Mouse (Mus musculus): ENCODE results near the gene Nipsnap1. TPM values are rescaled to one million over a fixed set of nuclear protein-coding genes. Genes with fewer than 3 reads are reported as not detected.

Gene Nipsnap1
- polyA plus RNA-seq, 1 experiment from 2014 or later: 132 TPM

- Histone ChIP-seq H3K27ac (replicated peaks; ENCODE audit: low read depth, low read length) (no peak overlapping the region), H3K4me3 (replicated peaks; ENCODE audit: low read depth, low read length) (no peak overlapping the region), H3K4me2 (ENCODE audit: low read length) (no peak overlapping the region), H3K9ac (replicated peaks; ENCODE audit: low read length) (no peak overlapping the region), H3K4me1 (ENCODE audit: control insufficient read depth, insufficient read depth, low read length) (no peaks in the 10 kb centered on the region), H3K9me3 (ENCODE audit: control insufficient read depth, low read length) (no peaks in the 10 kb centered on the region), H3K36me3 (ENCODE audit: control insufficient read depth, insufficient read depth, low read length) (peaks cover 68% of the 10 kb centered on the region), H3K27me3 (ENCODE audit: control insufficient read depth, insufficient read depth, low read length) (no peaks in the 10 kb centered on the region)
- ATAC-seq (ENCODE audit: low FRiP score, low TSS enrichment) (no peak), DNase-seq (no peak)
- WGBS: 97% methylated on average over 3 of the region's 3 CpGs
These were observed 13.2 kb downstream of the Nipsnap1 start for GRCm38 (mm10) chr11:4886987-4887386.

DNA sequence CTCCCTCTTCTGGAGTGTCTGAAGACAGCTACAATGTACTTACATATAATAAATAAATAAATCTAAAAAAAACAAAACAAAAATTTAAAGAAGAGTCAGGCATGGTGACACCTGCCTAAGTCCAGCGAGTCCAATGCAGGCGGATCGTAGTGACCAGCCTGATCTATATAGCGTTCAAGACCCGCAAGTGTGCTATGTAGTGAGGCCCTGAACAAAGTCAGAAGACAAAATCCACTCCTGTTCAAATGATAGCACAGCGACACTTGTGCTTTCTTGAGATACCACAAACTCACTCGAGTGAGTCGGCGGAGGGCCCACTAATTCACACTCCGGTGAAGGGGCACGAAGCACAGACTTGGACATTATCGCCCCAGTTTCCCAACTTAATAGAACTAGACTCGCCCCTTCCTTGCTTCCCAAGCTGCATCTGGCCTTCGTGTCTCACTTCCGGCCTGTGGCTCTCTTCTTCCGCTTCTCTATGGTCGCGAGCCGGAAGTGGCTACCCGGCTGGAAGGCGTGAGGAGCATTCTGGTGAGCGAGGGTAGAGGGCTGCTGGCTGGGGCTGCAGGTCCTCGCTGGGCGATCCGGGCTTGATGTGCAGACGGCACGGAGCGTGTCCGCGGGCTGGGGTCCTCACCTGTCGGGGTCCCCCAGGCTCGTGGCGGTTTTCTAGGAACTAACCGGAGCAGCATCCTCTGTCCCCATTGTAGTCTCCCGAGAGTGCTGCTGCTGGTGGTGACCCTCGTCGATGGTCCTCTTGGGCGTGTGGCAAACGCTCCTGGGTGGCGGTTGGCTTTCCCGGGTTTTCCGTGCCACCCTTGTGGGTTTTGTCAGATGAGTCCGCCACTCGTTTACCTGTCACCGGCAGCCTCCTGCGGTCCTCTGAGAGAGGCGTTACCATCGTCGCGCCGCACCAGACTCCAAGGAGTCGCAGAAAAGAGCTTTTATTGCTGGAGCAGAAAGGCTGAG is 21.4 kb downstream of the Nipsnap1 start, which contains the start of gene Thoc5:
Thoc5 (plus strand) TSS at position 473 of the 969 bp plus-strand sequence.
- H3K27ac ChIP-seq (replicated peaks; ENCODE audit: low read depth, low read length): peak within 1 kb of the TSS; percentile 86
- ATAC-seq (ENCODE audit: low FRiP score, low TSS enrichment) (peak; percentile 90), DNase-seq (peak; percentile 92)
- H3K4me2 ChIP-seq (ENCODE audit: low read length): peak within 1 kb of the TSS; percentile 74
- no peaks in the 10 kb centered on the region for H3K9me3 ChIP-seq (ENCODE audit: control insufficient read depth, low read length)
- H3K36me3 ChIP-seq (ENCODE audit: control insufficient read depth, insufficient read depth, low read length): peaks cover 44% of the 10 kb centered on the region
- 2% methylated on average over 52 of the region's 52 CpGs for WGBS
- H3K9ac ChIP-seq (replicated peaks; ENCODE audit: low read length): peak within 1 kb of the TSS; percentile 74
- peaks cover 6% of the 10 kb centered on the region for H3K4me1 ChIP-seq (ENCODE audit: control insufficient read depth, insufficient read depth, low read length)
- H3K4me3 ChIP-seq (replicated peaks; ENCODE audit: low read depth, low read length): peak within 1 kb of the TSS; percentile 70
- no peaks in the 10 kb centered on the region for H3K27me3 ChIP-seq (ENCODE audit: control insufficient read depth, insufficient read depth, low read length)

GRCm38 (mm10) chr11:4900437-4900836 is 26.7 kb downstream of the Nipsnap1 start:
- no peak overlapping the region for H3K9ac ChIP-seq (replicated peaks; ENCODE audit: low read length)
- no peak overlapping the region for H3K4me3 ChIP-seq (replicated peaks; ENCODE audit: low read depth, low read length)
- DNase-seq (peak; percentile 36), ATAC-seq (ENCODE audit: low FRiP score, low TSS enrichment) (no peak)
- peaks cover 50% of the 10 kb centered on the region for H3K36me3 ChIP-seq (ENCODE audit: control insufficient read depth, insufficient read depth, low read length)
- no peak overlapping the region for H3K27ac ChIP-seq (replicated peaks; ENCODE audit: low read depth, low read length)
- no peaks in the 10 kb centered on the region for H3K9me3 ChIP-seq (ENCODE audit: control insufficient read depth, low read length)
- H3K4me1 ChIP-seq (ENCODE audit: control insufficient read depth, insufficient read depth, low read length): peaks cover 6% of the 10 kb centered on the region
- 73% methylated on average over 5 of the region's 5 CpGs for WGBS
- H3K4me2 ChIP-seq (ENCODE audit: low read length): no peak overlapping the region
- H3K27me3 ChIP-seq (ENCODE audit: control insufficient read depth, insufficient read depth, low read length): no peaks in the 10 kb centered on the region

GRCm38 (mm10) chr11:4901956-4902355 is 28.2 kb downstream of the Nipsnap1 start:
- H3K4me3 ChIP-seq (replicated peaks; ENCODE audit: low read depth, low read length): no peak overlapping the region
- ATAC-seq (ENCODE audit: low FRiP score, low TSS enrichment) (no peak), DNase-seq (no peak)
- H3K27ac ChIP-seq (replicated peaks; ENCODE audit: low read depth, low read length): no peak overlapping the region
- no peaks in the 10 kb centered on the region for H3K4me1 ChIP-seq (ENCODE audit: control insufficient read depth, insufficient read depth, low read length)
- peaks cover 61% of the 10 kb centered on the region for H3K36me3 ChIP-seq (ENCODE audit: control insufficient read depth, insufficient read depth, low read length)
- no peak overlapping the region for H3K4me2 ChIP-seq (ENCODE audit: low read length)
- 88% methylated on average over 6 of the region's 6 CpGs for WGBS
- no peaks in the 10 kb centered on the region for H3K27me3 ChIP-seq (ENCODE audit: control insufficient read depth, insufficient read depth, low read length)
- H3K9me3 ChIP-seq (ENCODE audit: control insufficient read depth, low read length): no peaks in the 10 kb centered on the region
- H3K9ac ChIP-seq (replicated peaks; ENCODE audit: low read length): no peak overlapping the region

DNA sequence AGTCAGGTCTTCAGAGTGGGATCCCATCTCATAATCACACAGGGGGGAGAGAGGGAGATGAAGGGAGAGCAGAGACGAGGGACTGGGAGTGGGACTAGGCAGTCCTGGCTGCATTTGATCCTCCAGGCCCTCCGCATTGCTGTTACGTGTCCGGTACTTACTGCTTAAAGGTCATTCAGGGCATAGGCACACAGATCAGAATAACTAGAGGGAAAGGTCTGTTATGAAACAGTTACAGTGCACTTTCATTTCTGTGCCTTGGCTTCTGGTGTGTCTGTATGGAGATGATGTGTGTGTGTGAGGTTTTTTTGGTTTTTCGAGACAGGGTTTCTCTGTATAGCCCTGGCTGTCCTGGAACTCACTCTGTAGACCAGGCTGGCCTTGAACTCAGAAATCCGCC is 32.5 kb downstream of the Nipsnap1 start:
- H3K27ac ChIP-seq (replicated peaks; ENCODE audit: low read depth, low read length): no peak overlapping the region
- H3K4me2 ChIP-seq (ENCODE audit: low read length): no peak overlapping the region
- H3K9me3 ChIP-seq (ENCODE audit: control insufficient read depth, low read length): no peaks in the 10 kb centered on the region
- H3K4me3 ChIP-seq (replicated peaks; ENCODE audit: low read depth, low read length): no peak overlapping the region
- peaks cover 76% of the 10 kb centered on the region for H3K36me3 ChIP-seq (ENCODE audit: control insufficient read depth, insufficient read depth, low read length)
- no peaks in the 10 kb centered on the region for H3K27me3 ChIP-seq (ENCODE audit: control insufficient read depth, insufficient read depth, low read length)
- ATAC-seq (ENCODE audit: low FRiP score, low TSS enrichment): no peak
- no peak overlapping the region for H3K9ac ChIP-seq (replicated peaks; ENCODE audit: low read length)
- no peak for DNase-seq
- 95% methylated on average over 6 of the region's 6 CpGs for WGBS
- H3K4me1 ChIP-seq (ENCODE audit: control insufficient read depth, insufficient read depth, low read length): no peaks in the 10 kb centered on the region

- H3K4me1 ChIP-seq (ENCODE audit: control insufficient read depth, insufficient read depth, low read length): no peaks in the 10 kb centered on the region
- no peak overlapping the region for H3K9ac ChIP-seq (replicated peaks; ENCODE audit: low read length)
- H3K9me3 ChIP-seq (ENCODE audit: control insufficient read depth, low read length): no peaks in the 10 kb centered on the region
- H3K36me3 ChIP-seq (ENCODE audit: control insufficient read depth, insufficient read depth, low read length): peaks cover 93% of the 10 kb centered on the region
- no peak overlapping the region for H3K27ac ChIP-seq (replicated peaks; ENCODE audit: low read depth, low read length)
- ATAC-seq (ENCODE audit: low FRiP score, low TSS enrichment) (no peak), DNase-seq (peak; percentile 86)
- no peak overlapping the region for H3K4me3 ChIP-seq (replicated peaks; ENCODE audit: low read depth, low read length)
- no peaks in the 10 kb centered on the region for H3K27me3 ChIP-seq (ENCODE audit: control insufficient read depth, insufficient read depth, low read length)
- 44% methylated on average over 1 of the region's 1 CpGs for WGBS
- no peak overlapping the region for H3K4me2 ChIP-seq (ENCODE audit: low read length)
These were observed 42.3 kb downstream of the Nipsnap1 start for GRCm38 (mm10) chr11:4916068-4916467.

DNA sequence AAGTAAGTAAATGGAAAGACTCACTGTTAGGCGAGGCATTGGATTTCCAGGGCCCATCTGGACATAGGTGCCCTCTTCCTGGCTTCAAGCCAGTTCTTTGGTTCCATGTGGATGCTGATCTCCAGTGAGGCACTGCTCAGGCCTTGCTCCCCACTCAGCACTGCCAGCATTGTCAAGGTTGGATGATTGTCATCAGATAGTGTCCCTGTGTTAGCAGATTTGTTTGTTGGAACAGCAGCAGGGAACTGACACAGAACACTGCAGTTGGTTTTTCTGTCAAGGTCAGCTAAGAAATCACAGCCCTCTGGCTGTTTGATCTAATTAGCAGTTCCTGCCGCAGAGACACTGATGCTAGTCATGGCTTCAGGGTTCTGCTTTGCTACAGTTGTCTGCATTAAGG is 47.5 kb downstream of the Nipsnap1 start:
- H3K27ac ChIP-seq (replicated peaks; ENCODE audit: low read depth, low read length): no peak overlapping the region
- ATAC-seq (ENCODE audit: low FRiP score, low TSS enrichment) (no peak), DNase-seq (no peak)
- H3K4me2 ChIP-seq (ENCODE audit: low read length): no peak overlapping the region
- H3K9me3 ChIP-seq (ENCODE audit: control insufficient read depth, low read length): no peaks in the 10 kb centered on the region
- no peaks in the 10 kb centered on the region for H3K27me3 ChIP-seq (ENCODE audit: control insufficient read depth, insufficient read depth, low read length)
- no peak overlapping the region for H3K4me3 ChIP-seq (replicated peaks; ENCODE audit: low read depth, low read length)
- WGBS: 91% methylated on average over 2 of the region's 2 CpGs
- peaks cover 98% of the 10 kb centered on the region for H3K36me3 ChIP-seq (ENCODE audit: control insufficient read depth, insufficient read depth, low read length)
- no peaks in the 10 kb centered on the region for H3K4me1 ChIP-seq (ENCODE audit: control insufficient read depth, insufficient read depth, low read length)
- no peak overlapping the region for H3K9ac ChIP-seq (replicated peaks; ENCODE audit: low read length)

GRCm38 (mm10) chr11:4921751-4922150 is 48.0 kb downstream of the Nipsnap1 start:
- WGBS: 91% methylated on average over 7 of the region's 7 CpGs
- Histone ChIP-seq H3K36me3 (ENCODE audit: control insufficient read depth, insufficient read depth, low read length) (peaks cover 99% of the 10 kb centered on the region), H3K4me2 (ENCODE audit: low read length) (no peak overlapping the region), H3K9ac (replicated peaks; ENCODE audit: low read length) (no peak overlapping the region), H3K9me3 (ENCODE audit: control insufficient read depth, low read length) (no peaks in the 10 kb centered on the region), H3K27me3 (ENCODE audit: control insufficient read depth, insufficient read depth, low read length) (no peaks in the 10 kb centered on the region), H3K4me3 (replicated peaks; ENCODE audit: low read depth, low read length) (no peak overlapping the region), H3K4me1 (ENCODE audit: control insufficient read depth, insufficient read depth, low read length) (no peaks in the 10 kb centered on the region), H3K27ac (replicated peaks; ENCODE audit: low read depth, low read length) (no peak overlapping the region)
- ATAC-seq (ENCODE audit: low FRiP score, low TSS enrichment) (no peak), DNase-seq (no peak)

DNA sequence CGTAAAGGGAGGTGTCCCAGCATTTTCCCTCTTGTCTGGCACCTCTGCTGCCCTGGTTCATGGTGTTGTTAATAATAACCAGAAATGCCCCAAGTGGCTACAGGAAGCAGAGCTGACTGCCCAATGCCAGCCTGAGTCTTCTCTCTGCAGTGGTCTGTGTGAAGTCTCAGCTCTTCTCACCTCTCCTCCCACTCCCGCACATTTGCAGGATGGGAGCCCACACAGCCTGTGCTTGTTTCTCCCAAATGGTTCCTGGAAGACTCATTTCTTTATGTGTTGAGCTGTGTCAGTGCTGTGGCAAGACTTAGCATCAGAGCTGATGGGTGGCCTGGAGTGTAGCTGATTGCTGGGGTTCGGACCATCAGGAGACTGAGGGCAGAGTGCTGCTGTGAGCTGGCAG is 53.5 kb downstream of the Nipsnap1 start:
- ATAC-seq (ENCODE audit: low FRiP score, low TSS enrichment): no peak

More for the DNA sequence above, 53.5 kb downstream of the Nipsnap1 start:
- H3K9ac ChIP-seq (replicated peaks; ENCODE audit: low read length): no peak overlapping the region
- no peaks in the 10 kb centered on the region for H3K27me3 ChIP-seq (ENCODE audit: control insufficient read depth, insufficient read depth, low read length)
- H3K9me3 ChIP-seq (ENCODE audit: control insufficient read depth, low read length): no peaks in the 10 kb centered on the region
- no peak overlapping the region for H3K27ac ChIP-seq (replicated peaks; ENCODE audit: low read depth, low read length)
- DNase-seq: no peak
- peaks cover 90% of the 10 kb centered on the region for H3K36me3 ChIP-seq (ENCODE audit: control insufficient read depth, insufficient read depth, low read length)
- 95% methylated on average over 3 of the region's 3 CpGs for WGBS
- H3K4me1 ChIP-seq (ENCODE audit: control insufficient read depth, insufficient read depth, low read length): 0 out of 2 replicates have a peak, but pooled peaks cover 3% of the 10 kb centered on the region
- H3K4me3 ChIP-seq (replicated peaks; ENCODE audit: low read depth, low read length): no peak overlapping the region
- H3K4me2 ChIP-seq (ENCODE audit: low read length): no peak overlapping the region
